Mouse (Mus musculus): ENCODE measurements around the gene 2810004N23Rik.

DNA sequence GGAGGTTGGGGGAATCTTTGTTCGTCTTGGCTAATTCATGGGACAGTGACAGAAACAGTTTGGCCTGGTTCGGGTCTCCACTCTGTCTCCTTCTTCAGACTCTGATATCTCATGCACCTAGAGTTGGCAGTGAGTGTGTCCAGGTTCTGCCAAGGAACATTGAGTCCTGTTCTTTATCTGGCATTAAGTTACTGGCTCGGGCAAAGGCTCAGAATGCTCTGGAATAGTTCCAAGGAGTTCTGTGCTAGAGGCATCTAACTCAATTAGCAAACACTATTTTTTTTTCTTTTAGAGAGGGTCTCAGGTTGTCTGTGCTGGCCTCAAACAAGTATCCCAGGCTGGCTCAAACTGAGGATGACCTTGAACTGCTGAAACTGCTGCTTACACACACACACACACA, 45.6 kb downstream of the 2810004N23Rik start:
- TF ChIP-seq POLR2A (IDR thresholded peaks at IDR 0.05; ENCODE audit: borderline replicate concordance, insufficient read depth, low read length): no peak
- TF ChIP-seq CTCF (IDR thresholded peaks at IDR 0.05; ENCODE audit: borderline replicate concordance, insufficient read depth, low read depth, low read length): no peak

Data from cerebellum, adult 2 months (tissue).